Mouse (Mus musculus): ENCODE data around the gene Amotl2. TPM values are rescaled to one million over a fixed set of nuclear protein-coding genes. Genes with fewer than 3 reads are reported as not detected.
"Not testable (repeated sequence)": the region's sequence is repeated elsewhere in the genome, so short reads cannot be mapped to it uniquely, and the experiment has no call there.

Amotl2 gene
- polyA plus RNA-seq, 1 experiment from 2014 or later, result 54.8 TPM

GRCm38 (mm10) chr9:102755161-102755560 is 38.7 kb downstream of the Amotl2 start:
- no peak overlapping the region for H3K27ac ChIP-seq
- no peak for DNase-seq (ENCODE audit: low spot score)
- no peaks in the 10 kb centered on the region for H3K36me3 ChIP-seq
- no peaks in the 10 kb centered on the region for H3K9me3 ChIP-seq
- H3K27me3 ChIP-seq (ENCODE audit: insufficient read depth, poor library complexity, severe bottlenecking), result no peaks in the 10 kb centered on the region
- peaks cover 34% of the 10 kb centered on the region for H3K4me1 ChIP-seq
- 70% methylated on average over 4 of the region's 4 CpGs for WGBS
- H3K4me3 ChIP-seq, result no peak overlapping the region

GRCm38 (mm10) chr9:102755591-102756270 is 39.3 kb downstream of the Amotl2 start:
- Histone ChIP-seq H3K27me3 (ENCODE audit: insufficient read depth, poor library complexity, severe bottlenecking) (no peaks in the 10 kb centered on the region), H3K9me3 (no peaks in the 10 kb centered on the region), H3K4me3 (no peak overlapping the region), H3K36me3 (no peaks in the 10 kb centered on the region), H3K4me1 (peaks cover 34% of the 10 kb centered on the region), H3K27ac (no peak overlapping the region)
- WGBS, result 68% methylated on average over 9 of the region's 9 CpGs
- DNase-seq (ENCODE audit: low spot score), result no peak

GRCm38 (mm10) chr9:102756352-102756751 is 39.9 kb downstream of the Amotl2 start:
- no peaks in the 10 kb centered on the region for H3K36me3 ChIP-seq
- no peaks in the 10 kb centered on the region for H3K27me3 ChIP-seq (ENCODE audit: insufficient read depth, poor library complexity, severe bottlenecking)
- H3K4me3 ChIP-seq, result no peak overlapping the region
- peaks cover 34% of the 10 kb centered on the region for H3K4me1 ChIP-seq
- no peaks in the 10 kb centered on the region for H3K9me3 ChIP-seq
- no peak overlapping the region for H3K27ac ChIP-seq
- WGBS, result 65% methylated on average over 14 of the region's 14 CpGs
- DNase-seq (ENCODE audit: low spot score), result no peak

GRCm38 (mm10) chr9:102758851-102759250 is 42.4 kb downstream of the Amotl2 start:
- H3K27me3 ChIP-seq (ENCODE audit: insufficient read depth, poor library complexity, severe bottlenecking), result no peaks in the 10 kb centered on the region
- peak overlapping the region; percentile 76 for H3K27ac ChIP-seq
- no peaks in the 10 kb centered on the region for H3K9me3 ChIP-seq
- no peak for DNase-seq (ENCODE audit: low spot score)
- 38% methylated on average over 1 of the region's 1 CpGs for WGBS
- H3K4me3 ChIP-seq, result no peak overlapping the region
- no peaks in the 10 kb centered on the region for H3K36me3 ChIP-seq
- peaks cover 37% of the 10 kb centered on the region for H3K4me1 ChIP-seq

- Histone ChIP-seq H3K4me1 (peaks cover 34% of the 10 kb centered on the region), H3K27ac (peak overlapping the region; percentile 76), H3K9me3 (no peaks in the 10 kb centered on the region), H3K27me3 (ENCODE audit: insufficient read depth, poor library complexity, severe bottlenecking) (no peaks in the 10 kb centered on the region), H3K36me3 (no peaks in the 10 kb centered on the region), H3K4me3 (no peak overlapping the region)
- DNase-seq (ENCODE audit: low spot score), result no peak
- WGBS, result 28% methylated on average over 5 of the region's 5 CpGs
These were observed 43.1 kb downstream of the Amotl2 start for GRCm38 (mm10) chr9:102759581-102760001.

- Histone ChIP-seq H3K4me3 (no peak overlapping the region), H3K9me3 (no peaks in the 10 kb centered on the region), H3K27me3 (ENCODE audit: insufficient read depth, poor library complexity, severe bottlenecking) (no peaks in the 10 kb centered on the region), H3K4me1 (peaks cover 24% of the 10 kb centered on the region), H3K27ac (no peak overlapping the region), H3K36me3 (no peaks in the 10 kb centered on the region)
- 83% methylated on average over 7 of the region's 7 CpGs for WGBS
- DNase-seq (ENCODE audit: low spot score), result no peak
These were observed 45.1 kb downstream of the Amotl2 start for GRCm38 (mm10) chr9:102761599-102761998.

- DNase-seq (ENCODE audit: low spot score), result no peak
- H3K36me3 ChIP-seq, result no peaks in the 10 kb centered on the region
- peak overlapping the region; percentile 64 for H3K27ac ChIP-seq
- peaks cover 30% of the 10 kb centered on the region for H3K4me1 ChIP-seq
- no peak overlapping the region for H3K4me3 ChIP-seq
- 64% methylated on average over 3 of the region's 3 CpGs for WGBS
- no peaks in the 10 kb centered on the region for H3K27me3 ChIP-seq (ENCODE audit: insufficient read depth, poor library complexity, severe bottlenecking)
- no peaks in the 10 kb centered on the region for H3K9me3 ChIP-seq
These were observed 46.4 kb downstream of the Amotl2 start for GRCm38 (mm10) chr9:102762836-102763235.

- no peak overlapping the region for H3K4me3 ChIP-seq
- H3K27me3 ChIP-seq (ENCODE audit: insufficient read depth, poor library complexity, severe bottlenecking), result no peaks in the 10 kb centered on the region
- peaks cover 30% of the 10 kb centered on the region for H3K4me1 ChIP-seq
- DNase-seq (ENCODE audit: low spot score), result no peak
- WGBS, result 43% methylated on average over 8 of the region's 8 CpGs
- H3K27ac ChIP-seq, result peak overlapping the region; percentile 64; the same call in 1 of the 2 replicates
- H3K9me3 ChIP-seq, result no peaks in the 10 kb centered on the region
- no peaks in the 10 kb centered on the region for H3K36me3 ChIP-seq
These were observed 47.0 kb downstream of the Amotl2 start for GRCm38 (mm10) chr9:102763520-102763919.

- H3K27me3 ChIP-seq (ENCODE audit: insufficient read depth, poor library complexity, severe bottlenecking); H3K9me3 ChIP-seq; H3K36me3 ChIP-seq; H3K27ac ChIP-seq; H3K4me3 ChIP-seq; DNase-seq (ENCODE audit: low spot score): not testable (repeated sequence)
- peaks cover 26% of the 10 kb centered on the region for H3K4me1 ChIP-seq
- WGBS, result 85% methylated on average over 2 of the region's 2 CpGs
These were observed 48.1 kb downstream of the Amotl2 start for GRCm38 (mm10) chr9:102764540-102764939.

- H3K4me3 ChIP-seq, result no peak overlapping the region
- peak overlapping the region; percentile 69 for H3K27ac ChIP-seq
- H3K27me3 ChIP-seq (ENCODE audit: insufficient read depth, poor library complexity, severe bottlenecking), result no peaks in the 10 kb centered on the region
- H3K9me3 ChIP-seq, result no peaks in the 10 kb centered on the region
- H3K4me1 ChIP-seq, result peaks cover 36% of the 10 kb centered on the region
- no peak for DNase-seq (ENCODE audit: low spot score)
- H3K36me3 ChIP-seq, result no peaks in the 10 kb centered on the region
- 73% methylated on average over 3 of the region's 3 CpGs for whole genome bisulfite sequencing
These were observed 50.3 kb downstream of the Amotl2 start for GRCm38 (mm10) chr9:102766741-102767140.

- Histone ChIP-seq H3K9me3 (no peaks in the 10 kb centered on the region), H3K4me3 (no peak overlapping the region), H3K4me1 (peaks cover 26% of the 10 kb centered on the region), H3K27ac (no peak overlapping the region), H3K27me3 (ENCODE audit: insufficient read depth, poor library complexity, severe bottlenecking) (no peaks in the 10 kb centered on the region), H3K36me3 (no peaks in the 10 kb centered on the region)
- DNase-seq (ENCODE audit: low spot score), result no peak
- WGBS, result 68% methylated on average over 3 of the region's 3 CpGs
These were observed 52.8 kb downstream of the Amotl2 start for GRCm38 (mm10) chr9:102769257-102769656.

GRCm38 (mm10) chr9:102770190-102770589 is 53.7 kb downstream of the Amotl2 start:
- peaks cover 26% of the 10 kb centered on the region for H3K4me1 ChIP-seq
- H3K4me3 ChIP-seq, result no peak overlapping the region
- H3K36me3 ChIP-seq, result no peaks in the 10 kb centered on the region
- no peaks in the 10 kb centered on the region for H3K27me3 ChIP-seq (ENCODE audit: insufficient read depth, poor library complexity, severe bottlenecking)
- 83% methylated on average over 16 of the region's 16 CpGs for WGBS
- no peaks in the 10 kb centered on the region for H3K9me3 ChIP-seq
- H3K27ac ChIP-seq, result no peak overlapping the region
- no peak for DNase-seq (ENCODE audit: low spot score)

- H3K27me3 ChIP-seq (ENCODE audit: insufficient read depth, poor library complexity, severe bottlenecking), result no peaks in the 10 kb centered on the region
- 27% methylated on average over 21 of the region's 21 CpGs for WGBS
- no peaks in the 10 kb centered on the region for H3K36me3 ChIP-seq
- no peaks in the 10 kb centered on the region for H3K9me3 ChIP-seq
- peak overlapping the region; percentile 59 for H3K27ac ChIP-seq
- H3K4me3 ChIP-seq, result 0 out of 2 replicates have a peak overlapping the region, but pooled peaks have one; percentile 5
- H3K4me1 ChIP-seq, result peaks cover 35% of the 10 kb centered on the region
- DNase-seq (ENCODE audit: low spot score), result no peak
These were observed 54.9 kb downstream of the Amotl2 start for GRCm38 (mm10) chr9:102771308-102771895.
